In the genomic region with DNA sequence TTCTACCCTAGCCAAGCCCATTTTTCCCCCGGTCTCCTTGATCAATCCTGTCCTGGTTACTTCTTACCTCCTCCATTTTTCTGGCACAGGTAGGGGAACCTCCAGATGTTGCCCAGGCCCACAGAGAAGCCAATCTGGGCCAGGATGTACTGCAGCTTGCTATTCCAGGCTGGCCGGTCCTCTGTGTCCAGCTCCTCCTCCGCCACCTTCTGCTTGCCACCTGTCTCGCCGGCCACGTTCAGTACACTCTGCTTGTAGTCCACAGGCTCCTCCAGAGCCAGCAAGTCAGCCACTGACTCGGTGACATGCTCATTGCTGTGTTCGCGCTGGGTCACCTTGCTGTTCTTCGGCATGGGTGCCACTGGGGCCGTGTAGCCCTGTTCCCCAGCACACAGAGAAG, we compare ENCODE assay signal across 35 mouse cellular contexts. TPM values are rescaled to one million over a fixed set of nuclear protein-coding genes. Genes with fewer than 3 reads are reported as not detected.
DNase-seq lines count a peak whose midpoint lies in the region; ATAC-seq lines count a peak whose summit lies in the region.
"Had no signal": no experiment of that assay in that cellular context is flagged by ENCODE, and none has a peak within 500 bp of the region (broad histone marks: within the 10 kb centered on the region; RNA-seq: fewer than 3 reads in every experiment).

No protein-coding gene starts in this region.

- no peaks in the 10 kb centered on the region; the same call in 1 of the 2 replicates for H3K9me3 ChIP-seq in intestine, embryonic 15.5 days
- H3K9me3 ChIP-seq: forebrain, embryonic 15.5 days; hindbrain, embryonic 12.5 days; neural tube, embryonic 12.5 days had no signal

- no peaks in the 10 kb centered on the region for H3K27me3 ChIP-seq in intestine, embryonic 15.5 days (replicated peaks)
- H3K27me3 ChIP-seq: embryonic facial prominence, embryonic 12.5 days; forebrain, embryonic 15.5 days; heart, embryonic 15.5 days; liver, embryonic 12.5 days; midbrain, embryonic 12.5 days; neural tube, embryonic 12.5 days had no signal

- DNase-seq in cerebellum, postnatal 4 days (ENCODE audit: low spot score in 2 of 2) = no peak
- DNase-seq in right cerebral cortex, adult 18-20 months = peak; percentile 60
- no peak for DNase-seq in right cerebral cortex, postnatal 10 days (ENCODE audit: low spot score in 2 of 2)
- DNase-seq in cerebellum, postnatal 10 days = peak; percentile 52 to 64
- DNase-seq in spleen, adult 12 weeks (ENCODE audit: low spot score) = no peak
- no peak for DNase-seq in kidney, postnatal 14 days
- DNase-seq: adrenal gland, adult 2 months; adrenal gland, postnatal 36 days; embryo, embryonic 11 days; gastrocnemius, postnatal 14 days; heart, postnatal 36 days; kidney, adult 8-10 months; liver, postnatal 0 days; lung, postnatal 4 days; thymus, adult 18-20 months; thymus, postnatal 25 days had no signal

- H3K4me1 ChIP-seq in intestine, embryonic 15.5 days (replicated peaks) = no peaks in the 10 kb centered on the region
- H3K4me1 ChIP-seq: embryonic facial prominence, embryonic 12.5 days; liver, embryonic 12.5 days; megakaryocyte, embryonic 14.5 days had no signal

- no peak overlapping the region for H3K9ac ChIP-seq in intestine, embryonic 15.5 days
- H3K9ac ChIP-seq: embryonic facial prominence, embryonic 12.5 days; forebrain, embryonic 15.5 days; heart, embryonic 15.5 days; hindbrain, embryonic 12.5 days; liver, embryonic 12.5 days; liver, postnatal 0 days; midbrain, embryonic 12.5 days; neural tube, embryonic 12.5 days had no signal

- H3K27ac ChIP-seq in intestine, embryonic 15.5 days = no peak overlapping the region
- H3K27ac ChIP-seq: embryonic facial prominence, embryonic 12.5 days; heart, embryonic 15.5 days; hindbrain, embryonic 12.5 days; hindbrain, postnatal 0 days; kidney, postnatal 0 days; liver, embryonic 12.5 days; midbrain, embryonic 12.5 days; neural tube, embryonic 12.5 days had no signal

- H3K4me3 ChIP-seq in intestine, embryonic 15.5 days (replicated peaks) = no peak overlapping the region
- H3K4me3 ChIP-seq: embryonic facial prominence, embryonic 12.5 days; forebrain, embryonic 15.5 days; heart, embryonic 15.5 days; hindbrain, embryonic 12.5 days; liver, embryonic 12.5 days; megakaryocyte, embryonic 14.5 days; midbrain, embryonic 12.5 days; myocyte; neural tube, embryonic 12.5 days had no signal

- 98% methylated on average over 11 of the region's 11 CpGs for WGBS in intestine, embryonic 15.5 days

- peak; percentile 68; the same call in 1 of the 2 replicates for ATAC-seq in cerebellum, adult (ENCODE audit: insufficient number of reproducible peaks, low FRiP score, low TSS enrichment)
- no peak for ATAC-seq in intestine, embryonic 15.5 days
- ATAC-seq: activated CD4-positive, CD25-positive, alpha-beta regulatory T cell, adult 4 months; forebrain, embryonic 15.5 days; hindbrain, postnatal 0 days; intestine, embryonic 16.5 days; liver, embryonic 12.5 days; liver, postnatal 0 days had no signal

- H3K4me2 ChIP-seq in intestine, embryonic 15.5 days (replicated peaks) = no peak overlapping the region
- H3K4me2 ChIP-seq: embryonic facial prominence, embryonic 12.5 days; forebrain, embryonic 15.5 days; heart, embryonic 15.5 days; hindbrain, embryonic 12.5 days; liver, embryonic 12.5 days; midbrain, embryonic 12.5 days; neural tube, embryonic 12.5 days had no signal

- no peaks in the 10 kb centered on the region for H3K36me3 ChIP-seq in intestine, embryonic 15.5 days
- H3K36me3 ChIP-seq: forebrain, embryonic 15.5 days; hindbrain, embryonic 12.5 days; liver, embryonic 12.5 days; midbrain, embryonic 12.5 days; neural tube, embryonic 12.5 days had no signal

RNA-seq across cellular contexts. Expression of a gene that starts 17.5 kb away (rescaled TPM):
- 1.0 and 2.6 TPM in 2 replicates for polyA plus RNA-seq in intestine, embryonic 15.5 days (2015; fragmentation: Nextera tagmentation; extraction: Ambion mirVana)
- polyA plus RNA-seq: activated CD4-positive, CD25-positive, alpha-beta regulatory T cell, adult 4 months had no signal

RNA-seq across cellular contexts. Expression of a gene that starts 40.9 kb away (rescaled TPM):
- polyA plus RNA-seq in intestine, embryonic 15.5 days (2015; fragmentation: Nextera tagmentation; extraction: Ambion mirVana) = 0.11 and 0.23 TPM in 2 replicates
- polyA plus RNA-seq: activated CD4-positive, CD25-positive, alpha-beta regulatory T cell, adult 4 months; C2C12; intestine, embryonic 16.5 days; liver, embryonic 12.5 days; liver, postnatal 0 days; myocyte had no signal

RNA-seq across cellular contexts. Expression of a gene that starts 54.6 kb away (rescaled TPM):
- polyA plus RNA-seq in intestine, embryonic 15.5 days (2015; fragmentation: Nextera tagmentation; extraction: Ambion mirVana) = not detected in 2 replicates
- polyA plus RNA-seq: activated CD4-positive, CD25-positive, alpha-beta regulatory T cell, adult 4 months; adrenal gland, adult 2 months; C2C12; forebrain, embryonic 15.5 days; heart, embryonic 15.5 days; hindbrain, embryonic 12.5 days; hindbrain, postnatal 0 days; intestine, embryonic 16.5 days; kidney, postnatal 0 days; liver, embryonic 12.5 days; liver, postnatal 0 days; lung, embryonic 16.5 days; midbrain, embryonic 12.5 days; midbrain, postnatal 0 days; myocyte; neural tube, embryonic 12.5 days; stomach, embryonic 16.5 days had no signal

Comparison
In these comparisons a context has a peak if more than half of its experiments do, and no peak if none do; other contexts are left out.
1. DNase-seq: peak in right cerebral cortex, adult 18-20 months (single experiment) and cerebellum, postnatal 10 days (2 of 2); none in cerebellum, postnatal 4 days (0 of 2), right cerebral cortex, postnatal 10 days (0 of 2), spleen, adult 12 weeks (single experiment) and kidney, postnatal 14 days (single experiment).